Comparison of ENCODE assay signal across 17 mouse cellular contexts in genomic region chr1:88938458-88938857, GRCm38 (mm10).
DNase-seq lines count a peak whose midpoint lies in the region; ATAC-seq lines count a peak whose summit lies in the region.
"Had no signal": no experiment of that assay in that cellular context is flagged by ENCODE, and none has a peak within 500 bp of the region (broad histone marks: within the 10 kb centered on the region; RNA-seq: fewer than 3 reads in every experiment).

No protein-coding gene starts in this region.

- H3K4me3 ChIP-seq in embryonic facial prominence, embryonic 10.5 days = no peak overlapping the region
- H3K4me3 ChIP-seq: limb, embryonic 13.5 days; liver, embryonic 15.5 days had no signal

- H3K27ac ChIP-seq in embryonic facial prominence, embryonic 10.5 days (replicated peaks) = peak overlapping the region; percentile 35; the same call in 1 of the 2 replicates
- H3K27ac ChIP-seq: limb, embryonic 13.5 days; liver, embryonic 15.5 days had no signal

- DNase-seq in heart, adult 11 months = peak; percentile 65
- no peak for DNase-seq in heart, adult 8-10 months (ENCODE audit: low spot score)
- DNase-seq in embryonic facial prominence, embryonic 10.5 days (ENCODE audit: low spot score) = no peak
- DNase-seq in kidney, adult 11 months = peak; percentile 53
- DNase-seq in kidney, postnatal 10 days = peak; percentile 52
- DNase-seq in retina, embryonic 14.5 days (ENCODE audit: low spot score) = no peak
- no peak for DNase-seq in cerebellum, adult 9-10 months
- DNase-seq: B cell, adult 2 months; cerebellum, adult 11-12 months; gastrocnemius, postnatal 25 days; layer of hippocampus, postnatal 36 days; retina, postnatal 1 day; thymus, adult 2 months had no signal

- H3K4me1 ChIP-seq in embryonic facial prominence, embryonic 10.5 days = peaks cover 19% of the 10 kb centered on the region
- H3K4me1 ChIP-seq: liver, embryonic 15.5 days had no signal

- 67% methylated on average over 7 of the region's 7 CpGs for WGBS in embryonic facial prominence, embryonic 10.5 days

- H3K36me3 ChIP-seq in embryonic facial prominence, embryonic 10.5 days (replicated peaks) = no peaks in the 10 kb centered on the region
- H3K36me3 ChIP-seq: limb, embryonic 13.5 days; liver, embryonic 15.5 days had no signal

- no peaks in the 10 kb centered on the region for H3K27me3 ChIP-seq in embryonic facial prominence, embryonic 10.5 days (replicated peaks; ENCODE audit: low read depth, poor library complexity, severe bottlenecking)
- H3K27me3 ChIP-seq: limb, embryonic 13.5 days; liver, embryonic 15.5 days had no signal

- peaks cover 6% of the 10 kb centered on the region for H3K9me3 ChIP-seq in embryonic facial prominence, embryonic 10.5 days
- H3K9me3 ChIP-seq: liver, embryonic 15.5 days had no signal

- no peak for ATAC-seq in CD4-positive, CD25-positive, alpha-beta regulatory T cell, adult 4 months
- ATAC-seq: intestine, postnatal 0 days had no signal

Comparison
In these comparisons a context has a peak if more than half of its experiments do, and no peak if none do; other contexts are left out.
1. DNase-seq: peak in heart, adult 11 months (single experiment), kidney, adult 11 months (single experiment) and kidney, postnatal 10 days (single experiment); none in heart, adult 8-10 months (single experiment), embryonic facial prominence, embryonic 10.5 days (single experiment), retina, embryonic 14.5 days (single experiment) and cerebellum, adult 9-10 months (single experiment).